Mouse (Mus musculus): Measurements from ENCODE around the gene Lpgat1.

DNA sequence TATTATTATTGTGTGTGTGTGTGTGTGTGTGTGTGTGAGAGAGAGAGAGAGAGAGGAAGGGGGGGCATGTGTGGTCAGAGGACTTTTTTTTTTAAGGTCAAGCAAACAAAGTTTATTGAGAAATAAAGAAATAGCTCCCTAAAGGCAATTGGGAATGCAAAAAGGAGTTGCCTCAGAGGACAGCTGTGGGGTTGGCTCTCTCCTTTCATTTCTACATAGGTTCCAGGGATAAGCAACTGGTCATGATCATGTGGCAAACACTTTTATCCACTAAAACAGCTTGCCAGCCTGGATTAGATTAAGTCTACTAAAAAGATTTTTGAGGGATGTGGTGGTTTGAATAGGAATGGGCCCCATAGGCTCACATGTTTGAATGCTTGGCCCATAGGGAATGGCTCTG is 18.8 kb downstream of the Lpgat1 start:
- no peak for TF ChIP-seq E2F4 (IDR thresholded peaks at IDR 0.05; ENCODE audit: insufficient read depth)
- TF ChIP-seq MAX (IDR thresholded peaks at IDR 0.05; ENCODE audit: low read depth), result no peak
- TF ChIP-seq POLR2AphosphoS2 (IDR thresholded peaks at IDR 0.05; ENCODE audit: insufficient read length, low read depth), result no peak
- TF ChIP-seq USF1 (IDR thresholded peaks at IDR 0.05; ENCODE audit: low read depth), result no peak
- no peak for TF ChIP-seq POLR2A (IDR thresholded peaks at IDR 0.05; ENCODE audit: insufficient read length, low read depth)
- no peak for TF ChIP-seq TCF3 (IDR thresholded peaks at IDR 0.05; ENCODE audit: insufficient read length, low read depth)
